Mouse (Mus musculus): ENCODE data around the gene Cphx2. TPM values are rescaled to one million over a fixed set of nuclear protein-coding genes. Genes with fewer than 3 reads are reported as not detected.
"Not testable (repeated sequence)": the region's sequence is repeated elsewhere in the genome, so short reads cannot be mapped to it uniquely, and the experiment has no call there.

Gene Cphx2
- polyA plus RNA-seq, 1 experiment from 2014 or later, result not detected

GRCm38 (mm10) chr14:26066574-26067324 is 14.6 kb upstream of the Cphx2 start:
- not testable (repeated sequence) for H3K4me3 ChIP-seq (ENCODE audit: low read length)

GRCm38 (mm10) chr14:26067325-26067633 is 14.0 kb upstream of the Cphx2 start, which contains the start of gene Tmem254c:
Gene Tmem254c (minus strand): TSS chr14:26067355.
- H3K4me1 ChIP-seq (ENCODE audit: control insufficient read depth, insufficient read depth, low read depth, low read length); H3K9me3 ChIP-seq (ENCODE audit: control insufficient read depth, low read length); H3K9ac ChIP-seq (ENCODE audit: low read depth, low read length); H3K27me3 ChIP-seq (replicated peaks; ENCODE audit: control insufficient read depth, insufficient read depth, low read length); H3K27ac ChIP-seq (ENCODE audit: low read depth, low read length); H3K4me3 ChIP-seq (ENCODE audit: low read length); H3K4me2 ChIP-seq (ENCODE audit: low read length); H3K36me3 ChIP-seq (ENCODE audit: control insufficient read depth, insufficient read depth, low read length): not testable (repeated sequence)
- peak; percentile 82 for ATAC-seq
- no CpG with 5 or more reads among the region's 10 CpGs for WGBS

More at GRCm38 (mm10) chr14:26066574-26067324, 14.6 kb upstream of the Cphx2 start:
- not testable (repeated sequence) for H3K9ac ChIP-seq (ENCODE audit: low read depth, low read length); H3K9me3 ChIP-seq (ENCODE audit: control insufficient read depth, low read length); H3K4me2 ChIP-seq (ENCODE audit: low read length); H3K36me3 ChIP-seq (ENCODE audit: control insufficient read depth, insufficient read depth, low read length); H3K4me1 ChIP-seq (ENCODE audit: control insufficient read depth, insufficient read depth, low read depth, low read length); H3K27ac ChIP-seq (ENCODE audit: low read depth, low read length); H3K27me3 ChIP-seq (replicated peaks; ENCODE audit: control insufficient read depth, insufficient read depth, low read length)
- WGBS, result no CpG with 5 or more reads among the region's 44 CpGs
- ATAC-seq, result peak; percentile 93

GRCm38 (mm10) chr14:26076620-26077390 is 4.5 kb upstream of the Cphx2 start:
- not testable (repeated sequence) for H3K27ac ChIP-seq (ENCODE audit: low read depth, low read length); H3K36me3 ChIP-seq (ENCODE audit: control insufficient read depth, insufficient read depth, low read length); ATAC-seq; H3K9me3 ChIP-seq (ENCODE audit: control insufficient read depth, low read length); H3K4me3 ChIP-seq (ENCODE audit: low read length); H3K4me2 ChIP-seq (ENCODE audit: low read length); H3K9ac ChIP-seq (ENCODE audit: low read depth, low read length); H3K27me3 ChIP-seq (replicated peaks; ENCODE audit: control insufficient read depth, insufficient read depth, low read length); H3K4me1 ChIP-seq (ENCODE audit: control insufficient read depth, insufficient read depth, low read depth, low read length)
- WGBS, result no CpG with 5 or more reads among the region's 5 CpGs

GRCm38 (mm10) chr14:26081997-26082396 is 681 bp downstream of the Cphx2 start, which contains the start of gene Cphx3:
Gene Cphx3 (plus strand): TSS chr14:26082297.
- H3K4me3 ChIP-seq (ENCODE audit: low read length), result not testable (repeated sequence)

GRCm38 (mm10) chr14:26097622-26098021 is 16.3 kb downstream of the Cphx2 start:
- not testable (repeated sequence) for H3K9me3 ChIP-seq (ENCODE audit: control insufficient read depth, low read length); H3K4me2 ChIP-seq (ENCODE audit: low read length); H3K4me3 ChIP-seq (ENCODE audit: low read length); H3K36me3 ChIP-seq (ENCODE audit: control insufficient read depth, insufficient read depth, low read length); H3K9ac ChIP-seq (ENCODE audit: low read depth, low read length); H3K27me3 ChIP-seq (replicated peaks; ENCODE audit: control insufficient read depth, insufficient read depth, low read length); H3K27ac ChIP-seq (ENCODE audit: low read depth, low read length); H3K4me1 ChIP-seq (ENCODE audit: control insufficient read depth, insufficient read depth, low read depth, low read length); ATAC-seq
- WGBS, result no CpG with 5 or more reads among the region's 3 CpGs

More at GRCm38 (mm10) chr14:26081997-26082396, 681 bp downstream of the Cphx2 start, which contains the start of gene Cphx3:
- not testable (repeated sequence) for H3K27ac ChIP-seq (ENCODE audit: low read depth, low read length); ATAC-seq; H3K36me3 ChIP-seq (ENCODE audit: control insufficient read depth, insufficient read depth, low read length); H3K9ac ChIP-seq (ENCODE audit: low read depth, low read length); H3K27me3 ChIP-seq (replicated peaks; ENCODE audit: control insufficient read depth, insufficient read depth, low read length); H3K9me3 ChIP-seq (ENCODE audit: control insufficient read depth, low read length); H3K4me2 ChIP-seq (ENCODE audit: low read length); H3K4me1 ChIP-seq (ENCODE audit: control insufficient read depth, insufficient read depth, low read depth, low read length)
- no CpG with 5 or more reads among the region's 1 CpGs for WGBS

- H3K9ac ChIP-seq (ENCODE audit: low read depth, low read length); H3K27ac ChIP-seq (ENCODE audit: low read depth, low read length); H3K36me3 ChIP-seq (ENCODE audit: control insufficient read depth, insufficient read depth, low read length); H3K27me3 ChIP-seq (replicated peaks; ENCODE audit: control insufficient read depth, insufficient read depth, low read length); H3K4me3 ChIP-seq (ENCODE audit: low read length); ATAC-seq; H3K9me3 ChIP-seq (ENCODE audit: control insufficient read depth, low read length); H3K4me2 ChIP-seq (ENCODE audit: low read length); H3K4me1 ChIP-seq (ENCODE audit: control insufficient read depth, insufficient read depth, low read depth, low read length): not testable (repeated sequence)
- no CpG with 5 or more reads among the region's 7 CpGs for WGBS
These were observed 36.8 kb downstream of the Cphx2 start, which contains the start of gene Duxbl2 for GRCm38 (mm10) chr14:26118150-26118549. Gene Duxbl2 (plus strand): TSS chr14:26118349.

- not testable (repeated sequence) for H3K27ac ChIP-seq (ENCODE audit: low read depth, low read length); H3K4me2 ChIP-seq (ENCODE audit: low read length); H3K4me3 ChIP-seq (ENCODE audit: low read length); H3K9ac ChIP-seq (ENCODE audit: low read depth, low read length); H3K27me3 ChIP-seq (replicated peaks; ENCODE audit: control insufficient read depth, insufficient read depth, low read length); H3K36me3 ChIP-seq (ENCODE audit: control insufficient read depth, insufficient read depth, low read length); H3K4me1 ChIP-seq (ENCODE audit: control insufficient read depth, insufficient read depth, low read depth, low read length); H3K9me3 ChIP-seq (ENCODE audit: control insufficient read depth, low read length)
- peak; percentile 90 for ATAC-seq
- WGBS, result no CpG with 5 or more reads among the region's 18 CpGs
These were observed 37.3 kb downstream of the Cphx2 start for GRCm38 (mm10) chr14:26118550-26119000.

- H3K36me3 ChIP-seq (ENCODE audit: control insufficient read depth, insufficient read depth, low read length); H3K4me2 ChIP-seq (ENCODE audit: low read length); H3K4me1 ChIP-seq (ENCODE audit: control insufficient read depth, insufficient read depth, low read depth, low read length); H3K27me3 ChIP-seq (replicated peaks; ENCODE audit: control insufficient read depth, insufficient read depth, low read length); ATAC-seq; H3K4me3 ChIP-seq (ENCODE audit: low read length); H3K9me3 ChIP-seq (ENCODE audit: control insufficient read depth, low read length); H3K27ac ChIP-seq (ENCODE audit: low read depth, low read length); H3K9ac ChIP-seq (ENCODE audit: low read depth, low read length): not testable (repeated sequence)
- no CpG with 5 or more reads among the region's 7 CpGs for WGBS
These were observed 37.8 kb downstream of the Cphx2 start for GRCm38 (mm10) chr14:26119095-26119494.

All from hindbrain, embryonic 16.5 days (tissue).